8 mouse cellular contexts compared by ENCODE assay signal in genomic region chr9:14642251-14643021, GRCm38 (mm10). TPM values are rescaled to one million over a fixed set of nuclear protein-coding genes. Genes with fewer than 3 reads are reported as not detected.
A peak's percentile ranks its signal among the peaks of the same experiment; 100 is the strongest.
DNase-seq lines count a peak whose midpoint lies in the region; ATAC-seq and TF ChIP-seq lines count a peak whose summit lies in the region.

No protein-coding gene starts in this region.

- no peak overlapping the region for H3K9ac ChIP-seq in forebrain, embryonic 15.5 days (replicated peaks)
- H3K9ac ChIP-seq in hindbrain, postnatal 0 days (replicated peaks; ENCODE audit: low read length) = no peak overlapping the region

- 26% methylated on average over 5 of the region's 5 CpGs for WGBS in forebrain, embryonic 15.5 days
- 34% methylated on average over 5 of the region's 5 CpGs for WGBS in hindbrain, postnatal 0 days

- H3K27ac ChIP-seq in forebrain, embryonic 15.5 days (replicated peaks) = peak overlapping the region; percentile 23; the same call in 1 of the 2 replicates
- peak overlapping the region; percentile 6; the same call in 1 of the 2 replicates for H3K27ac ChIP-seq in hindbrain, postnatal 0 days

- no peaks in the 10 kb centered on the region for H3K36me3 ChIP-seq in forebrain, embryonic 15.5 days
- no peaks in the 10 kb centered on the region for H3K36me3 ChIP-seq in hindbrain, postnatal 0 days (ENCODE audit: insufficient read depth, low read length)

- no peaks in the 10 kb centered on the region; the same call in 1 of the 2 replicates for H3K4me1 ChIP-seq in forebrain, embryonic 15.5 days
- H3K4me1 ChIP-seq in hindbrain, postnatal 0 days (ENCODE audit: insufficient read depth, low read length) = peaks cover 7% of the 10 kb centered on the region; the same call in 1 of the 2 replicates

- no peaks in the 10 kb centered on the region for H3K27me3 ChIP-seq in forebrain, embryonic 15.5 days
- H3K27me3 ChIP-seq in hindbrain, postnatal 0 days (ENCODE audit: insufficient read depth, low read length) = no peaks in the 10 kb centered on the region

- DNase-seq in left cerebral cortex, postnatal 4 days = peak; percentile 8
- DNase-seq in left cerebral cortex, adult 9 months (ENCODE audit: low spot score in 2 of 2) = no peak
- DNase-seq in hindbrain, postnatal 0 days (ENCODE audit: low spot score) = no peak
- DNase-seq in mesoderm, embryonic 11.5 days (ENCODE audit: low read depth, low spot score) = peak; percentile 72
- no peak for DNase-seq in cerebellum, adult 9-10 months
- no peak for DNase-seq in thymus, postnatal 25 days
- DNase-seq in B cell, adult 2 months = no peak

- H3K4me2 ChIP-seq in forebrain, embryonic 15.5 days (replicated peaks) = no peak overlapping the region
- no peak overlapping the region for H3K4me2 ChIP-seq in hindbrain, postnatal 0 days (ENCODE audit: low read depth, low read length)

- no peaks in the 10 kb centered on the region for H3K9me3 ChIP-seq in forebrain, embryonic 15.5 days
- H3K9me3 ChIP-seq in hindbrain, postnatal 0 days (ENCODE audit: low read length) = no peaks in the 10 kb centered on the region

- intact Hi-C loops in left cerebral cortex, postnatal 4 days (cut with DNase I) = no loop called here

- TF ChIP-seq CTCF in hindbrain, postnatal 0 days (IDR thresholded peaks at IDR 0.05; ENCODE audit: low read depth) = no peak

- peak; percentile 53 for ATAC-seq in forebrain, embryonic 15.5 days (replicated peaks)
- peak; percentile 39; the same call in 1 of the 2 replicates for ATAC-seq in hindbrain, postnatal 0 days

- H3K4me3 ChIP-seq in forebrain, embryonic 15.5 days = no peak overlapping the region
- H3K4me3 ChIP-seq in hindbrain, postnatal 0 days (ENCODE audit: low read length) = no peak overlapping the region

RNA-seq across cellular contexts. Expression of gene Amotl1, which starts 2.4 kb away (rescaled TPM):
- 10 to 100 TPM; 21.6 to 23.4 TPM for total RNA-seq in left cerebral cortex, postnatal 4 days (2021)
- polyA plus RNA-seq in forebrain, embryonic 15.5 days (2015; fragmentation: Nextera tagmentation; extraction: Ambion mirVana) = 9.4 and 9.6 TPM in 2 replicates
- 22.9 and 27.0 TPM in 2 replicates for total RNA-seq in hindbrain, postnatal 0 days (2014; rRNA removed)
- 4.2 and 4.4 TPM in 2 replicates for polyA plus RNA-seq in hindbrain, postnatal 0 days (2015; fragmentation: Nextera tagmentation; extraction: Ambion mirVana)

Comparison
In these comparisons a context has a peak if more than half of its experiments do, and no peak if none do; other contexts are left out.
1. DNase-seq: peak in left cerebral cortex, postnatal 4 days (single experiment) and mesoderm, embryonic 11.5 days (single experiment); none in left cerebral cortex, adult 9 months (0 of 2), hindbrain, postnatal 0 days (single experiment), cerebellum, adult 9-10 months (single experiment), thymus, postnatal 25 days (single experiment) and B cell, adult 2 months (0 of 2).